Mouse (Mus musculus) embryonic facial prominence, embryonic 10.5 days (tissue): ENCODE results near the gene Afg1l. TPM values are rescaled to one million over a fixed set of nuclear protein-coding genes. Genes with fewer than 3 reads are reported as not detected.

Experiments used
- DNase-seq: peaks from one replicate; pipeline ENCODE4 v3.0.0-alpha.2; 2017; ENCODE audit warnings: low spot score
- H3K27ac ChIP-seq: fragments of 300-500 bp; sonication (generic); replicated peaks from 2 replicates; pipeline ENCODE4 v1.5.1; 2016; ENCODE audit warnings: mild to moderate bottlenecking
- H3K27me3 ChIP-seq: fragments of 300-500 bp; sonication (generic); replicated peaks from 2 replicates; pipeline ENCODE4 v1.6.1; 2016; ENCODE audit warnings: low read depth, mild to moderate bottlenecking; ENCODE audit not compliant: poor library complexity, severe bottlenecking
- H3K36me3 ChIP-seq: fragments of 300-500 bp; sonication (generic); replicated peaks from 2 replicates; pipeline ENCODE4 v1.6.1; 2016; ENCODE audit warnings: mild to moderate bottlenecking, moderate library complexity
- H3K4me1 ChIP-seq: fragments of 300-500 bp; sonication (generic); 2 replicates; pipeline ENCODE4 v1.6.1; 2016
- H3K4me3 ChIP-seq: fragments of 300-500 bp; sonication (generic); 2 replicates; pipeline ENCODE4 v1.5.1; 2016; ENCODE audit warnings: mild to moderate bottlenecking, moderate library complexity
- H3K9me3 ChIP-seq: fragments of 300-500 bp; sonication (generic); 2 replicates; pipeline ENCODE4 v1.6.1; 2016; ENCODE audit warnings: mild to moderate bottlenecking
- WGBS: fragments of 180-500 bp; shearing (Covaris S2); methylation state at CpG from one replicate; pipeline ENCODE4 v1.1.7; 2016; 5-methylcytosine and 5-hydroxymethylcytosine counted together
- polyA plus RNA-seq: library from polyadenylated mRNA; unstranded; fragments of >200 nt; fragmentation: Nextera tagmentation; extraction: Ambion mirVana; gene quantifications from 2 replicates; pipeline ENCODE4 v1.2.1, GENCODE M21; 2016

The Afg1l gene
- polyA plus RNA-seq, 1 experiment from 2014 or later: 4.7 TPM

- Histone ChIP-seq H3K27me3 (no peaks in the 10 kb centered on the region), H3K4me3 (peak within 1 kb of the TSS; percentile 95), H3K4me1 (peaks cover 14% of the 10 kb centered on the region), H3K36me3 (peaks cover 11% of the 10 kb centered on the region), H3K9me3 (no peaks in the 10 kb centered on the region), H3K27ac (peak within 1 kb of the TSS; percentile 93)
- under 1% methylated on average over 68 of the region's 68 CpGs for whole genome bisulfite sequencing
- peak; percentile 97 for DNase-seq
Measured at GRCm38 (mm10) chr10:42501775-42502348, 23.5 kb upstream of the Afg1l start, which contains the start of gene Snx3. TSS of gene Snx3 (plus strand) at chr10:42502030.

DNA sequence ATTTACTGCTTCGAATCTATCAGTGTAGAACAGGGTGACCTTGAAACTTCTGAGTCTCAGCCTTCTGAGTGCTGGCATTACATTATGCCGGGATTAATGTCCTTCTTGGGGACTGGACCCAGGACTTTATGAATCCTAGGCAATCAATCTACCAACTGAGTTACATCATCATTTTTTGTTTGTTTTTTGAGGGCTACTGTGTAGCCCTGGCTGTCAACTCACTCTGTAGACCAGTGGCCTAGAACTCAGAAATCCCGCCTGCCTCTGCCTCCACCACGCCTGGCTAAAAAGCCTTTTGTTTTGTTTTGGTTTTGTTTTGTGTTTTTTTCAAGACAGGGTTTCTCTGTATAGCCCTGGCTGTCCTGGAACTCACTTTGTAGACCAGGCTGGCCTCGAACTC lies 22.8 kb upstream of the Afg1l start:
- peak overlapping the region; percentile 95 for H3K4me3 ChIP-seq
- 89% methylated on average over 5 of the region's 5 CpGs for WGBS
- no peaks in the 10 kb centered on the region for H3K9me3 ChIP-seq

GRCm38 (mm10) chr10:42500611-42501010 lies 22.2 kb upstream of the Afg1l start:
- DNase-seq: no peak
- peaks cover 9% of the 10 kb centered on the region for H3K36me3 ChIP-seq
- H3K9me3 ChIP-seq: no peaks in the 10 kb centered on the region
- H3K4me1 ChIP-seq: peaks cover 14% of the 10 kb centered on the region
- no peak overlapping the region for H3K4me3 ChIP-seq
- no peak overlapping the region for H3K27ac ChIP-seq
- no peaks in the 10 kb centered on the region for H3K27me3 ChIP-seq
- WGBS: 95% methylated on average over 8 of the region's 8 CpGs

More for the DNA sequence above, 22.8 kb upstream of the Afg1l start:
- peak overlapping the region; percentile 93 for H3K27ac ChIP-seq
- H3K36me3 ChIP-seq: peaks cover 11% of the 10 kb centered on the region
- DNase-seq: no peak
- no peaks in the 10 kb centered on the region for H3K27me3 ChIP-seq
- peaks cover 14% of the 10 kb centered on the region for H3K4me1 ChIP-seq

GRCm38 (mm10) chr10:42493000-42493399 lies 14.6 kb upstream of the Afg1l start:
- no peak for DNase-seq
- Histone ChIP-seq H3K4me3 (no peak overlapping the region), H3K27ac (no peak overlapping the region), H3K9me3 (no peaks in the 10 kb centered on the region), H3K27me3 (no peaks in the 10 kb centered on the region), H3K4me1 (peaks cover 8% of the 10 kb centered on the region), H3K36me3 (no peaks in the 10 kb centered on the region)
- WGBS: 60% methylated on average over 4 of the region's 4 CpGs

GRCm38 (mm10) chr10:42492027-42492771 lies 13.8 kb upstream of the Afg1l start:
- H3K4me3 ChIP-seq: no peak overlapping the region
- DNase-seq: no peak
- WGBS: 85% methylated on average over 10 of the region's 10 CpGs

GRCm38 (mm10) chr10:42491158-42491557 lies 12.8 kb upstream of the Afg1l start:
- Histone ChIP-seq H3K4me1 (peaks cover 8% of the 10 kb centered on the region), H3K27me3 (no peaks in the 10 kb centered on the region), H3K27ac (no peak overlapping the region), H3K36me3 (no peaks in the 10 kb centered on the region), H3K4me3 (no peak overlapping the region), H3K9me3 (no peaks in the 10 kb centered on the region)
- no peak for DNase-seq
- 63% methylated on average over 1 of the region's 1 CpGs for WGBS

More at GRCm38 (mm10) chr10:42492027-42492771, 13.8 kb upstream of the Afg1l start:
- Histone ChIP-seq H3K36me3 (no peaks in the 10 kb centered on the region), H3K27ac (no peak overlapping the region), H3K9me3 (no peaks in the 10 kb centered on the region), H3K27me3 (no peaks in the 10 kb centered on the region), H3K4me1 (peaks cover 8% of the 10 kb centered on the region)

- peak overlapping the region; percentile 48; the same call in 1 of the 2 replicates for H3K27ac ChIP-seq
- peak; percentile 16 for DNase-seq
- 30% methylated on average over 8 of the region's 8 CpGs for WGBS
- H3K4me3 ChIP-seq: no peak overlapping the region
- H3K4me1 ChIP-seq: peaks cover 8% of the 10 kb centered on the region
- H3K36me3 ChIP-seq: no peaks in the 10 kb centered on the region
- no peaks in the 10 kb centered on the region for H3K27me3 ChIP-seq
- H3K9me3 ChIP-seq: no peaks in the 10 kb centered on the region
Measured at GRCm38 (mm10) chr10:42488606-42489296, 10.4 kb upstream of the Afg1l start.

DNA sequence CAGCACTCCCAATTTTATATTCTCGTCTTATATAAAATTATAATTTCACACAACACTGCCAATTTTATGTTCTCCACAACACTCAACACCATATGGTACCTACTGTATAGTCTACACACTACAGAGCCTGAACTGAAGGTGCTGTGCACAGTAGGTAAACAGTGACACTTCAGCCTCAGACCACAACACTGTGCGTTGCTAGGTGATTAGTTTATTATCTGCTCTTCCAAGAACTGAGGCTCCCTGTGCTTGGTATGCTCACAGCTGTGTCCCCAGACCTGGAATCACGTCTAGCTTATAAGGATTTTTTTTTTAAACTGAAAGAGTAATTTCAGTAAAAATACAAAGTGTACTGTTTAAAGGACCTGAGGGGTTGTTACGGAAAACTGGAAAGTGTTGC lies 2.4 kb upstream of the Afg1l start:
- no peaks in the 10 kb centered on the region for H3K27me3 ChIP-seq
- H3K36me3 ChIP-seq: no peaks in the 10 kb centered on the region
- no peak overlapping the region for H3K4me3 ChIP-seq
- 79% methylated on average over 4 of the region's 4 CpGs for WGBS
- H3K27ac ChIP-seq: no peak overlapping the region
- H3K9me3 ChIP-seq: no peaks in the 10 kb centered on the region
- peaks cover 12% of the 10 kb centered on the region for H3K4me1 ChIP-seq
- DNase-seq: no peak

- Histone ChIP-seq H3K9me3 (no peaks in the 10 kb centered on the region), H3K36me3 (0 out of 2 replicates have a peak, but pooled peaks cover 3% of the 10 kb centered on the region), H3K4me1 (peaks cover 12% of the 10 kb centered on the region), H3K4me3 (peak overlapping the region; percentile 87), H3K27ac (peak overlapping the region; percentile 97), H3K27me3 (no peaks in the 10 kb centered on the region)
- no peak for DNase-seq
- 13% methylated on average over 25 of the region's 25 CpGs for WGBS
Measured at GRCm38 (mm10) chr10:42477550-42478340, 620 bp downstream of the Afg1l start.

GRCm38 (mm10) chr10:42476774-42477475 lies 1.4 kb downstream of the Afg1l start:
- Histone ChIP-seq H3K27me3 (no peaks in the 10 kb centered on the region), H3K4me3 (peak overlapping the region; percentile 87; the same call in 1 of the 2 replicates), H3K27ac (no peak overlapping the region), H3K36me3 (peaks cover 11% of the 10 kb centered on the region), H3K4me1 (peaks cover 12% of the 10 kb centered on the region), H3K9me3 (no peaks in the 10 kb centered on the region)
- DNase-seq: peak; percentile 20
- 93% methylated on average over 10 of the region's 10 CpGs for WGBS

DNA sequence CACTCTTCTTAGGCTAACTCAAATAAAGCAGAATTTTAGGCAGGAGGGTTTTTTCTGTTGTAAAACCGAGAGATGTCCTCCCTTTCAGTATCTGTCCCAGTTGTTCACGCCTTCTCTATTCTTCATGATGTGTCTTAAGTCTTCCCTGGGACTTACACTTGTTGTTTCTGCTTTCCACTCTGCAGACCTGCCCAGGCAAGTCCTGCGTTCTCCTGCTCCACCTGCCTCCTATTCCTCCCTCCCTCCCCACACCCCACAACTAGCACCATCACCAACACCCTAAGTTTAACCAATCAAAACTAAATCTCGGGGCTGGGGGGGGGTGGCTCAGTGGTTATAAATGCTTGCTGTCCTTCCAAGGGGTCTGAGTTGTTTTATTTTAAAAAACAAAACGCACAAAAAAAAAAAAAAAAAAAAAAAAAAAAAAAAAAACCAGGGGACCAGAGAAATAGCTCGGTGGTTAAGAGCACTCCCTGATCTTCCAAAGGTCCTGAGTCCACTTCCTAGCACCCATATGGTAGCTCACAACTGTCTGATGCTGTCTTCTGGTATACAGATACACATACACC lies 3.3 kb downstream of the Afg1l start:
- Histone ChIP-seq H3K4me3 (no peak overlapping the region), H3K9me3 (no peaks in the 10 kb centered on the region), H3K27me3 (no peaks in the 10 kb centered on the region), H3K27ac (no peak overlapping the region), H3K36me3 (peaks cover 17% of the 10 kb centered on the region), H3K4me1 (peaks cover 12% of the 10 kb centered on the region)
- no peak for DNase-seq
- 79% methylated on average over 6 of the region's 6 CpGs for WGBS
